Mouse (Mus musculus) kidney, adult 9 months (tissue): ENCODE results near the gene Gtf2ird1.

Experiments
- DNase-seq: peaks from one replicate; pipeline ENCODE4 v3.0.0; 2022

Gene Gtf2ird1

DNA sequence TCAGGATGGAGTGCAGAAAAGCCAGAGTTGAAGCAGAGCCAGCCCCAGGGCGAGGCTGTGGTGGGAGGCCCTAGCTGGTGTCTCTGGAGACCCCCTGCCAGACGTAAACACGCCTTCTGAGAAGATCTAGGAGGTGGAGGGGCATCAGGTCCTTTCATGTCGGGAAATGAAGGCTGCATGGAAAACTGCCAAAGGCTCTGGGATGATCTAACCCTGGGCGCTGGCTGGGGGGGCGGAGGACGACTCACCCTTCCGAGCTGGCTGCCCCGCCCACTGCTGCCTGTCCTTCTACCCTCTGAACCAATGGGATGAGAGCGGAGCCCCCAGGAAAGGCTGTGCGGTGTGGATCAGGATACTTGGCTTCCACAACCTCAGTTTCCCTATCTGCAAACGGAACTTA is 16.4 kb downstream of the Gtf2ird1 start:
- peak; percentile 40 for DNase-seq

DNA sequence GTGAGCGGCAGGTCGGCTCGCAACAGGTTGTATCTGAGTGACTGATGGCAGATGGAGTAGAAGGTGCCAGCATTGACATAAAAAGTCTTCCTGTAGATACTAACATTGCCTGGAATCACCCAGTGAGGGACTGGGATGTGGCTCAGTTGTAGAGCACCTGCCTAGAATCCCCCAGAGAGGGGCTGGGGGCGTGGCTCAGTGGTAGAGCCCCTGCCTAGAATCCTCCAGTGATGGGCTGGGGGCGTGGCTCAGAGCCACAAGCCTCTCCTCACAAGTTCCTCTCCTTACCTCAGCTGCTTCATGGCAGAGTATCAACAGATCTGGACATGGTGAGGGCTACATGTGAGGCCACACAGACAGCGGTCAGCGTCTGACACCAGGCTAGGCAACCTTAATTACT is 17.0 kb downstream of the Gtf2ird1 start:
- no peak for DNase-seq

DNA sequence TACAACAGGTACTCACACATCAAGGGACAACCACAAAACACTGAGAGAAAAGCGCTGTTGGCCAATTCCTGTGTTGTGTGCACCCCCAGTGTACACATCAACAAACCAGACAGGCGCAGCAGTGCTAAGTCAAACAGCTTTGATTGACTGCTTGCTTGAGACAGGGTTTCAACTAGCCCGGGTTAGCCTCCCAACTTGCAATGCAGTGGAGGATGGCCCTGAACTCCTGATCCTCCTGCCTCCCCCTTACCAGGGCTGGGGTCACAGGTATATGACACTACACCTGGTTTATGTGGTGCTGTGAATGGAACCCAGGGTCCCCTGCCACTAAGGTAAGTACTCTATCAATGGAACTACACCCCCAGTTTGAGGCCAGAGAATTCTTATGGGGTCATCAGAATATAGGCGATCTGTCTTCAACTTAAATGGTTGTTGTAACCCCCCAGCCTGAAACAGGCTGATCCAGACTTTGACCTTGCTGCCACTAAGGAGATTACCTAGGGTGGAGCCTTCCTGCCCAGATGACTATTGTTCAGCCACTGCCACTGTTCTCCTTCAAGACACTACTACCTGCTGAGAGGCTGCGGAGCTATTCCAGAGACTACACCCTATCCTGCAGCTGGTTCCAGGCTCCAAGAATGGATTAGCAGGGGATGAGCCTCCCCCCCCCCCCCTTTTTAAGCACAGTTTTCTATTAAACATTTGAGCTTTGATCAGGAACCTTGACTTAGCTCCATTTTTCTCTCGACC is 17.7 kb downstream of the Gtf2ird1 start:
- no peak for DNase-seq

DNA sequence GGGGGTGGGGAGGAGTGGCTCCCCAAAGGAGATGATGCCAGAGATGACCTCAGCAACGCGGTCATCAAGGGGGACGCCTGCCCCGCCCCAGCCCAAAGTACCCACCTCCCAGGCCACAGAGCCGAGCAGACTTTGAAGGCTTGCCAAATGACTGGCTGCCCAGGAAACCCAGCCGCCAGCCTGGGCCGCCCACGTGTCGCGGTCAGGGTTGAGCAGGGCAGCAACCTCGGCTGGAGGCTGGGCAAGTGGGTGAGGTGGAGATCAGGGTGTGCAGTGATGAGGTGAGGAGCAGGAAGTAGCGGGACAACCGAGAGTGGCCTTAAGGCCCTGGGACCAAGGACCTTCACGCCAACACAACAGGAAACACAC is 19.1 kb downstream of the Gtf2ird1 start:
- peak; percentile 88 for DNase-seq

DNA sequence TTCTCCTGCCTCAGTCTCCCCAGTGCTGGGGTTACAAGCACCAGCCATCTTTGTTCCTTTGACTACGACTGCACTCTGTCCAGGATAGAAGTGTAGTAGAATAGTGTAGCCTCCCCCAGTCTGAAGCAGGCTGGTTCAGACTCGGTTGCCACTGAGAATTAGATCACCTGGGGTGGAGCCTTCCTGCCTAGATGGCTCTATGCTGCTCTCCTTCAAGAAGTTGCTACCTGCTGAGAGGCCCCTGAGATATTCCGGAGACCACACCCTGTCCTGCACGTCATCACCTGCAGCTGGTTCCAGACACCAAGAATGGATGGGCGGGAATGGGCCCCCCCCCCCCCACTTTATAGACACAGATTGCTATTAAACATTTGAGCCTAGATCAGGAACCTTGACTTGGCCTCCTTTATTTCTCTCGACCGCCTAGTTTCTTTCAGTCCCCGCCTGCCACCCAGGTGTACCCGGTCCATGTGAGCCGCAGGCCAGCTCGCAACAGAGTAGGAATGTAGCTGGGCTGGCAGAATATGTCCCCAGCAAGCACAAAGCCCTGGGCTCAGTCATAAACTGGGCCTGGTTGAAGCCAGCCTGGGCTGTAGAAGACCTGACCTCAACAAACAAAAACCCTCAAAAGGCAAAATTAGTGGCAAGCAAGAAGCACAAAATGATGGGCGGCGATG is 19.6 kb downstream of the Gtf2ird1 start:
- no peak for DNase-seq

DNA sequence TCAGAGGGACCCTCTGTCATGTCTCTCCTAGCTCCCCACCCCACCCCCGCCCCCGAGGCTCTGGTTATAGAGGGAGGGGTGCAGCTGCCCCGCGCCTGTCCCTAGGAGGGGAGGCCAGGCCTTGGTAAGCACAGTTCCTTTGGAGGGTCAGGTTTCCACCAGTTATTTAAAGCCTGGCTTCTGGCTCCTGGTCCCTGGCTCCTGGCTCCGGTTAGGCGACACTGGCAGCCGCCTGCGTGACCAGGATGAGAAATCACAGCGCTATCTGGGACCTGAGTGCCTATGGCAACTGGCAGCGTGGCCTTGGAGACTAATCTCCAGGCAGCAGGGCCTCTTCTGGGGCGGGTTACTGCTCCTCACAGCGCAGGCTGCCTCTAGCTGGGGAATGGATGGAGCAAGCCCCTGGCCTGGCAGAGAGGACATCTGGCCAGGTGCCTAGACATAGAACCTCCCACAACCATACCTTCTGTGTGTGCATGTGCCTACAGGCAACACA is 20.6 kb downstream of the Gtf2ird1 start:
- no peak for DNase-seq

DNA sequence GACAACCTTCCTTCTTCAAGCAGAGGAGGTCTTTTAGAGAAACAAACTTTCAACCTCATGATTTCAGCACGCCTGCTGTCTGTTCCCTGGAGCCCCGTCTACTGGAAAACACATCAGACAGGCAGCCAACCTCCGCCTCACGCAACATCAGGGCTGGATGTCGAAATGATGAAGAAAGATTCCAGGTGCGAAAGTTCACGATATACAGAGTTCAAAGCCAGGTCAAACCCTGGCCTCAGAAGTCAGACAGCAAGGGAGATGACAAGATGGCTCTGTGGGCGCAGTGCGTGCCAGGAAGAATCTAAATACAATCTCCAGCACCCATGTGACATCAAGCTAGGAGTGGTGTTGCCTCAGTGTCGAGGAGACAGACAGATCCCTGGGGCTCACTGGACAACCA is 23.4 kb downstream of the Gtf2ird1 start:
- DNase-seq: no peak

DNA sequence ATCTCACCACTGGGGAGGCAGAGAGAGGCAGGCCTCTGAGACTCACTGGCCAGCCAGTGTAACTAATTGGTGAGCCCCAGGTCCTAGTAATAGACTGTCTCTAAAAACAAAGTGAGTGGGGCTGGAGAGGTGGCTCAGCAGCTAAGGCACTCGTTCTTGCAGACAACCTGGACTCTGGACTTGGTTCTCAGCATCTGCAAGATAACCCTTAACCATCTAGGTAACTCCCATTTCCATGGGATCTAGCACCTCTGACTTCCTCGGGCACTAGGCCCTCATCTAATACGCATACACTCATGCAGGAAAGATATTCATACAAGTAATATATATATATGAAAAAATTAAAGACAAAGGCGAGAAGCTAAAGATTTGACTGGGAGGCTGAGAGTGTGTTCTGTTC is 26.4 kb downstream of the Gtf2ird1 start:
- DNase-seq: no peak

DNA sequence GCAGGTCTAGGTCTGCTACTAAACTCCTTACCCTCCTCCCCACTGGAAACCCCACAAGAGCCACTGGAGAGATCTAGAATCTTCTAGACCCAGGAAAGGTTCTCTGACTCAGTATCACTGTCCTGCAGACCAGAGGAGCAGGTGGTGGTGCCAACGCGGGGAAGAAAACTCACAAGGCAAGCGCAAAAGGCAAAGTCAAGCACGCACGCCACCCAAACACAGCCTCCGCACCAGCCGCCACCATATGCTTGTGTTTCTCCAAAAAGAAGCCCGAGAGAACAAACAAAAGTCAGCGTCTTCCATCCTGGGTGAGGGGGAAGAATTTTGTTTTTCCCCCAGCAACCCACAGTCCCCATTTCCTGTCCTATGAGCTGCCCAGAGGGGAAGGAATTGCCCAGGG is 28.9 kb downstream of the Gtf2ird1 start:
- DNase-seq: no peak

DNA sequence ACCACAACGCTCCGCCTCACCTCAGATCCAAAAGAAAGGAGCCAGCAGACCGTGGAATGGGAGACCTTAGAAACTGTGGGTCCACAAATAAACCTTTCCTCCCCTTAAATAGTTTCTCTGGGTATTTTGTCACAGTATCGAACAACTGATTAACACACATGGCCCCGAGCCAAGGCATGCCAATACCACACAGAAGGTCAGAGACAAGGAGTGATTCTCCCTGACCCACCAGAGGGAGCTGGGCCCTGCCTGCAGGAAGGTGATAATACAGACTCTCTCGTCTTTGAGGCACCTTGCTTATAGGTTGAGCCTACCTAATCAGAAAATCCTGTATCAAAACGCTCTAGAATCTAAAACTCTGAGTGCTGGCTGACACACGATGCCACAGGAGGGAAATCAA is 30.9 kb downstream of the Gtf2ird1 start:
- DNase-seq: no peak

DNA sequence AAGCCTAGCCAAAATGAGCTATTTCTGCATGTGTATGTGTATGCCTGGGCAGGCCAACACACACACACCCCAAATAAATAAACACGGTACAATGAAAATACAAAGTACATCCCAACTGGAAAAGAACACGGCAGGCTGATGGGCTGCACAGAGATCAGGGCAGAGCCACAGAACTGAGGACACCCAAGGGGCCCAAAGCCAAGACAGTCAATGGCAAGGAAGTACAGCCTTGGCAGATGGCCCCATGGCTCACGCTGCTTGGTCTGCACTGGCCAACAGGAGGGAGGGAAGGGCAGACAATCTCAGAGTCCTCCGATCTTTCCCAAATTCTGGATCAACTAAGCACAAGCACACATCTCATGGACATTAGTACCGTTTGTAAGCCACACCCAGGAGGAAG is 32.6 kb downstream of the Gtf2ird1 start:
- peak; percentile 27 for DNase-seq

DNA sequence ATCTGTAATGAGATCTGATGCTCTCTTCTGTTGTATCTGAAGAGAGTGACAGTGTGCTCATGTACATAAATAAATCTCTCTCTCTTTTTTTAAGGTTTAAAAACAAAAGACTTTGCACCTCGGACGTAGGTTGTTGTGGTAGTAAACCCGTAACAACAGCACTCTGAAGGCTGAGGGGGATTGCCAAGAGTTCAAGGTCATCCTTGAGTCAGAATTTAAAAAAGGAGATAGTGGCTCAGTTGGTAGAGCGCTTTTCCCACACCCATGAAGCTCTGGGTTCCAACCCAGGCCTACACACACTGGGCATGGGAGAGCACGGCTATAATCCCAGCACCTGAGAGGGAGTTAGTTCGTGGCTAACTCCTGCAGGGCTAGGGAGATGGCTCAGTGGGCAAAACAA is 33.1 kb downstream of the Gtf2ird1 start:
- DNase-seq: no peak

DNA sequence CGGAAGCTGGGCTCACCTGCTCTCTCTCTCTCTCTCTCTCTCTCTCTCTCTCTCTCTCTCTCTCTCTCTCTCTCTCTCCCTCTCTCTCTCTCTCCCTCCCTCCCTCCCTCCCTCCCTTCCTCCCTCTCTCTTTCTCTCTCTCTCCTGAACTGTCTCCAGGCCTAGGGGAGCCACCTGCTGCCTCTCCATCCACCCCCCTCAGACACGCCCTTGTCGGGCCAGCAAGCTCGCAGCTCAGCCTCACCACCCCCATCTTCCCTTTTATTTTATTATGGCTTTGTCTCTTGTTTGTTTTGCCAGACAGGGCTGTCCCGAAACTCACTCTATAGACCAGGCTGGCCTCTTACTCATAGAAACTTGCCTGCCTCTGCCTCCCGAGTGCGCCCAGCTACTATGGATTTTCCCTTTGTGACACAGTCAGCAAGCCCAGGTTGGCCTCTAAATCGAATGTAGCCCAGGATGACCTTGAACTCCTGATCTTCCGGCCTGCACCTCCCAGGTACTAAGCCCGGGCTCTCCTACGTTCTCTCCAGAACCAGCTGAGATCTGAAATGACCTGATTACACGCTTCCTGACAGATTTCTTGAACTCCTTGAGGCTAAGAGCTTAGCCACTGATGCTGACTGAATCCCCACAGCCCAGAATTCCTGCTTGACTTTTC is 34.1 kb downstream of the Gtf2ird1 start:
- no peak for DNase-seq

DNA sequence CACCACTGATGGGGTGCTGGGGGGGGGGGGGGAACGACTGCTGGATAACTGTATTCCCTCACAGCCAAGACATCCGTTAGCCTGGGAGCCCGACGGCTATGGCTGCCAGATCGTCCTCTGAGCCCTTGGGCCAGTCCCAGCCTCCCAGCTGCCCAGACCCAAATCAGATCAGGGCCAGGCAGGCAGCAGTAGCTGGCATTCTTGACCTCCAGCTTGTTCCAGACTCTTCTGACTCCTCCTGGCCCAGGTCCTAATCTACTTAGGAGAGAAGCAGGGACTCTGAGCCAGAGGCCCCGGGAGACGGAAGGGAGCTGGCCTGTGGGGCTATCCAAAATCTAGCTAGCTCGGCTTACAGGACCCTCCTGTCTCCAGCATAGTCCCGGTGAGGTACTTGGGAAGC is 35.5 kb downstream of the Gtf2ird1 start:
- peak; percentile 32 for DNase-seq

DNA sequence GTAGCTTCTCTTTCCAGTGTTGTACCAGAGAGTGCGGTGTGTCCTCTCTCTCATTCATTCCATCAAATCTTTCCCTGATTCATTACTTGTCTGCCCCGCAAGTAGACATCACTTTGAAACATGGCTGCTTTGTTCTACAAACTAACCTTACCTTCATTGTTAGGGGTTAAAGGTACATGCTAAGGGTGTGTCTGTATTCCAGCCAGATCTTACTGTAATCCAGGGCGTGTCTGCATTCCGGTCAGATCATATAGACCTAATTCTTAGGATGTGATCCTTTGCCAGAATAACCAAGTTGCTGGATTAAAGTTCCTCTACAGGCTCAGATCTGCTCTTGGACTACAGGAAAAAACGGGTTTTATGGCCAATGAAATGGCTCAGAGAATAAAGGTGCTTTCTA is 36.8 kb downstream of the Gtf2ird1 start:
- no peak for DNase-seq

DNA sequence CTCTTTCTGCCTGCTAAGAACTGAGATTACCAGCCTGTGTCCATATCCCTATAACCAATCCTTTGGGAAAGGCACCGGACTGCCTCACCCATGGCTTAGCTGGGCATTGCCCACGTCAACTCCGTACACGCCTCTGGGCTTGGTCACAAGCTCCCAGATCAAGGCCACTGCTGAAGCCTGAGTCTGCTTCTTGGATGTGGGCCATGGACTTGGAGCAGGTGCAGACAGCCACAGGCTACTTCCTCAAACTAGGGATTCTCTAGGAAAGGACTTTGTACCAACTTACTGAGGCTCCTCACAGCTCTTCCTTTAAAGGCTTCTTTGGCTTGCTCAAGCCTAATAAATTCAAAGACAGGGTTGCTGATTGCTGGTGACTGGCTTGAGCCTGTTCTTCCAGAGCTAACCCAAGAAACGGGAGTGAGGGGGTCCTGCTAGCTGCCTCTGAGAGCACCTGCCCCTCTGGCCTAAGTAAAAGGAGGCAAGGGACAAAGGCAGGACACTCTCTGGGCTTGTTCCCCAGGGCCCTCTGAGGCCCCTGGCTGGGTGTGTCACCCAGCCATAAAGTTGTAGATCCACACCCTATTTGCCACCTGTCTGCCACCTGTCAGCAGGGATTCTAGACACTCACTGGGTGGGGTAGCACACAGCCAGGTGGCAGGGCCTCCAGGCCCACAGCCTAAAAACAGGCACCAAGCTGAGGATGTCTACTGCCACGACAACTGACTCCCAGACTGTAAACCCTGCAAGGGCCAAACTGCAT is 38.0 kb downstream of the Gtf2ird1 start:
- peak; percentile 89 for DNase-seq

DNA sequence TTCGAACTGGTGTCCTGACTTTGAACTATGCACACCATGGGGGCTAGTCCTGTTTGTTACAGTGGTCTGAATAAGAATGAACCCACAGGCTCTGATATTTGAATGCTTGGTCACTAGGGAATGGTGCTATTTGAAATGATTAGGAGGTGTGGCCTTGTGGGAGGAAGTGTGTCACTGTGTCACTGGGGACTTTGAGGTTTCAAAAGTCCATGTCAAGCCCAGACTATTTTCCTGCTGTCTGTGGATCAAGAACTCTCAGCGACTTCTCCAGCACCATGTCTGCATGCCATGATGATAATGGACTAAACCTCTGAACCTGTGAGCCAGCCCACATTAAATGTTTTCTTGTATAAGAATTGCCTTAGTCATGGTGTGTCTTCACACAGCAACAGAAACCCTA is 44.2 kb downstream of the Gtf2ird1 start:
- DNase-seq: no peak

DNA sequence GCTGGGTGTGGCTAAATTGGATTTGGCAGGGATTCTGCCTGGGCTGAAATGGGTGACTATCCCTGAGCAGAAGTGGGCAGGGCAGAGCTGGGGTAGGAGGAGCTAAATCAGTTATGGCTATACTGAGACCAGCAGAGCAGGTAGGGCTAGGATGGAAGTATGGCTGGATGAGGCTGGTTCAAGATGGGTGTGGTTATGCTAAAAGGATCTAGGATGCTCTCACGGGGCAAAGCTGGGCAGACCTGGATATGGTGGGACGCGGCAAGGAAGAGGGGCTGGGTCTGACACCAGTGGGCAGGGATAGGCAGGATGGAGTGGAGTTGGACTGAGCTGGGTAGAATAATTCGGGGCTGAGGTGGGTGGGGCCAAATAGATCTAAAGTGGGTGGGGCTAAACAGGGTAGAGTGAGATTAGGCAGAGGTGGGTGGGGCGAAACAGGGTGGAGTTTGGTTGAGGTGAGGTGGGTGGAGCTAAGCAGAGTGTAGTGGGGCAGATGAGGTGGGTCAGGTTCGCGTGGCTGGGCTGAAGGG is 46.1 kb downstream of the Gtf2ird1 start:
- no peak for DNase-seq

DNA sequence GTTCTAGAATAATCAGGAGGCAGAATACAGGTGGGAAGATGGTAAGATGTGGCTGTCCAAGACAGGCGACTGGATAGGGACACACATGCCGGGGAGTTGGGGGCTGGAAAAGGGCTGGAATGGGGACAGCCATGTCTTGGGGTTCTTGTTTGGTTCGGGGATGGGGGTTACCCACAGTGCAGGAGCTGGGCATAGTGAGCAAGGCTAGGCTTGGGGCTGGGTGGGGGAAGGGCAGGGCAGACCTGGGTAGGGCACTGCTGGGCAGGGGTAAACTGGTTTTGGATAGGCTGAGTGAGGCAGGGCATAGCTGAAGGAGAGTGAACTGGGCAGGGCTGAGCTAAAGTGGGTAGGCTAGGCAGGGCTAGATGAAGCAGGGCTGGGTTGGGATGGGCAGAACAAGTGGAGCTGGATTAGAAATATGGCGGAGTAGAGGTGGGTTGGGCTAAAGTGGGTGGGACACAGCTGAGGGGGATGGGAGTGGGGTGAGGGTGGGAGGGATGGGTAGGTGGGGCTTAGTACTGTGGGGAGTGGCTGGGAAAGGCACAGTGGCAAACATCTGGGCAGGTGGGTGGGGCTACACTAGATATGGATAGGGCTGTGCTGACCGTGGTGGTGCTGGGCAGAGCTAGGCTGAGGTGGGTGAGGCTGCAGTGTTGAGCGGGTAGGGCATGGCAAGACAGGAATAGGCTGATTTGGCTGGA is 46.8 kb downstream of the Gtf2ird1 start:
- DNase-seq: no peak

DNA sequence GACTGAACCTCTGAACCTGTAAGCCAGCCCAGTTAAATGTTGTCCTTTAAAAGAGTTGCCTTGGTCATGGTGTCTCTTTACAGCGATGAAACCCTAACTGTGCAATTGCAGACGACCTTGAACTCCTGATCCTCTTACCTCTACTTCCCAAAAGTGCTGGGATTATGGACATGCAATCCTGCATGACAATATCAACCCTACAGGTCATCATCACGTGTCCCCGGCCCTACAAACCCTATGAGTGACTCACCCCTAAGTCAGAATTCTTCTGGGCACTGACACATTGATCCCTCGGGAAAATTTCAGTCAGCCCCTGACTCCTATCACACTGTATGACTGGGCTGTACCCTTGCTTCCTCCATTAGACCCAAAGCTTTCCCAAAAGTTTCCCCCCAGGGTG is 48.4 kb downstream of the Gtf2ird1 start:
- DNase-seq: no peak

DNA sequence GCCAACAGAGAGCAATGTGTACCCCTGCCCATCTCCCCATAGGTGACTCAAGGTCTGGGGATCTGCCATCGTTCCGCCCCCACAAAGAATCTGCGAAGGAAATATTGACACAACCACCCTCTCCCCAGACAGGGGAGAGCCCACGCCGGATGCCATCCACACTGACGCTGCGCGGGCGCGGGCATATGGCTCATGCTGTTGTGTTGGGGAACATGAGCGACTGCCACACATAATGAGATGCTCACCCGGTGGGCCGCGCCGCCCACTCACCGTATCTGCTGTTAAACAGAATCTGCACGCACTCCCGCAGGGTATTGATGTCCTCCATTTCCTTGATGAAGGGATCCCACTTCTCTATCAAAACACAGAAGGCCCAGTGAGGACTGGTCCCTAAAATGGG is 54.7 kb downstream of the Gtf2ird1 start:
- DNase-seq: no peak

DNA sequence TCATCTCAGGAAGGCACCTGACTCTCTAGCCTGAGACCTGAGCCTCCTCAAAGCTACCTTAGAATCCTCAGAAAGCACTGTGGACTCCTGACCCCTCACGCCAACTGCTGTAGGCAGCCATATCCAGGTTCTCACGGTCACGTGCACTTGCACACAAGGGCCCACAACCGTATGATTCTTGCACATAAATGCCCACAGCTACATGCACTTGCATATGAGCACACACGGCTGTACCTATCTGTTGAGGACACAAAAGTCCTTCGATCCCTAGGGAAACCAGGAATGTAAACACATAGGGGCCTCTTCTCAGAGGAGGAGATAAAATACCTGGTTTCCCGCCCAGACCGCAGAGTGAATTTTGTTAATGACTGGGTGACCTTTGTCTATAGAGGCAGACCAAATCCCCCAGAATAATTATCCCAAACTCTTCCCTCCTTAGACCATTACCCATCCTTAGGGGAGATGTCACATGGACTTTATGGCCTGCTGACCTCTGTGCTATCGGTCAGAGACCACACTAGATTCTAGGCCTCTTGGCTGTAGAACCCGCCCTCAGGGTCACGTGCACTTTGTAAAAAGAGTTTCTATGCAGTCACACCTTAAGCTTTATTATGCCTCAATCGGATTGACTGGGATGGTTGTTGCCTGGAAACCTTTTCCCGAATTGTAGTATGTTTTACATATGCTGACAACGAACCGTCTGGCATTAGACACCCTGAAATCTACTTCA is 58.9 kb downstream of the Gtf2ird1 start:
- no peak for DNase-seq
